Mouse (Mus musculus) limb, embryonic 12.5 days (tissue): ENCODE data around the gene Foxj3. TPM values are rescaled to one million over a fixed set of nuclear protein-coding genes. Genes with fewer than 3 reads are reported as not detected.

Experiments
- ATAC-seq: fragments of 200-750 bp; cut with Nextera tagmentation; 2 replicates; pipeline ENCODE4 v1.8.0; 2017; ENCODE audit warnings: low read depth, moderate TSS enrichment; ENCODE audit not compliant: insufficient number of reproducible peaks, insufficient read depth, low FRiP score, low TSS enrichment
- H3K27ac ChIP-seq: fragments of 300-500 bp; sonication (generic); 2 replicates; pipeline ENCODE4 v1.5.1; 2016; ENCODE audit warnings: mild to moderate bottlenecking, moderate library complexity
- H3K27me3 ChIP-seq: fragments of 300-500 bp; sonication (generic); 2 replicates; pipeline ENCODE4 v1.6.1; 2016; ENCODE audit warnings: mild to moderate bottlenecking, moderate library complexity
- H3K36me3 ChIP-seq: fragments of 300-500 bp; sonication (generic); 2 replicates; pipeline ENCODE4 v1.6.1; 2016; ENCODE audit warnings: mild to moderate bottlenecking, moderate library complexity
- H3K4me1 ChIP-seq: fragments of 300-500 bp; sonication (generic); replicated peaks from 2 replicates; pipeline ENCODE4 v1.6.1; 2016
- H3K4me2 ChIP-seq: fragments of 300-500 bp; sonication (generic); 2 replicates; pipeline ENCODE4 v1.6.1; 2016; ENCODE audit warnings: mild to moderate bottlenecking, moderate library complexity
- H3K4me3 ChIP-seq: fragments of 300-500 bp; sonication (generic); replicated peaks from 2 replicates; pipeline ENCODE4 v1.5.1; 2016; ENCODE audit warnings: mild to moderate bottlenecking
- H3K9ac ChIP-seq: fragments of 300-500 bp; sonication (generic); replicated peaks from 2 replicates; pipeline ENCODE4 v1.6.1; 2016; ENCODE audit warnings: mild to moderate bottlenecking, moderate library complexity
- H3K9me3 ChIP-seq: fragments of 300-500 bp; sonication (generic); 2 replicates; pipeline ENCODE4 v1.6.1; 2016; ENCODE audit warnings: mild to moderate bottlenecking, moderate library complexity
- WGBS: fragments of 180-500 bp; shearing (Covaris S2); methylation state at CpG from one replicate; pipeline ENCODE4 v1.1.7; 2016; 5-methylcytosine and 5-hydroxymethylcytosine counted together
- polyA plus RNA-seq: library from polyadenylated mRNA; unstranded; fragments of >200 nt; fragmentation: Nextera tagmentation; extraction: Ambion mirVana; gene quantifications from 2 replicates; pipeline ENCODE4 v1.2.1, GENCODE M21; 2016

Foxj3 gene
- polyA plus RNA-seq, 1 experiment from 2014 or later: 27.9 TPM

DNA sequence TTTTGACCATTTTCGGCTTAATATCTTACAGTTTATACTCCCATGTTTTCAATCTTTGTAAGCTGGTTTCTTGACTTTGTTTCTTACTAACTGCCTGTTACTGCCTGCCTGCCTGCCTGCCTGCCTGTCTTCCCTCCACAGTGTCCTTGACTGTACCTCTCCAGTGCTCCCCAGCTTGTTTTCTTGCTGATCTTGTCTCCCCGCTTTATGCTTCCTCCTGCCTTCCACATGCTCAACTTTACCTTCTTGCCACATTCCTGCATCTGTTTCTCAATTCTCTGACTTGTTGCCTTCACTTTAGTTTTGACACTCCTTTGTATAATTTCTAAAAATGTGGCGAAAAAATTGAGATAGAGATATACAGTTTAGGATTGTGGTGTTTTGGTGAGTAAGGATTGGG lies 35.9 kb downstream of the Foxj3 start:
- 89% methylated on average over 3 of the region's 3 CpGs for WGBS
- peaks cover 32% of the 10 kb centered on the region for H3K36me3 ChIP-seq
- no peaks in the 10 kb centered on the region for H3K4me1 ChIP-seq
- H3K27me3 ChIP-seq: no peaks in the 10 kb centered on the region
- H3K9ac ChIP-seq: no peak overlapping the region
- no peak overlapping the region for H3K4me3 ChIP-seq
- H3K4me2 ChIP-seq: no peak overlapping the region
- no peak for ATAC-seq
- no peaks in the 10 kb centered on the region for H3K9me3 ChIP-seq
- H3K27ac ChIP-seq: no peak overlapping the region

GRCm38 (mm10) chr4:119574504-119574903 lies 37.7 kb downstream of the Foxj3 start:
- Histone ChIP-seq H3K27me3 (no peaks in the 10 kb centered on the region), H3K4me2 (no peak overlapping the region), H3K27ac (no peak overlapping the region), H3K4me3 (no peak overlapping the region), H3K9ac (no peak overlapping the region), H3K9me3 (no peaks in the 10 kb centered on the region), H3K36me3 (peaks cover 36% of the 10 kb centered on the region), H3K4me1 (no peaks in the 10 kb centered on the region)
- 81% methylated on average over 2 of the region's 2 CpGs for WGBS
- ATAC-seq: no peak

DNA sequence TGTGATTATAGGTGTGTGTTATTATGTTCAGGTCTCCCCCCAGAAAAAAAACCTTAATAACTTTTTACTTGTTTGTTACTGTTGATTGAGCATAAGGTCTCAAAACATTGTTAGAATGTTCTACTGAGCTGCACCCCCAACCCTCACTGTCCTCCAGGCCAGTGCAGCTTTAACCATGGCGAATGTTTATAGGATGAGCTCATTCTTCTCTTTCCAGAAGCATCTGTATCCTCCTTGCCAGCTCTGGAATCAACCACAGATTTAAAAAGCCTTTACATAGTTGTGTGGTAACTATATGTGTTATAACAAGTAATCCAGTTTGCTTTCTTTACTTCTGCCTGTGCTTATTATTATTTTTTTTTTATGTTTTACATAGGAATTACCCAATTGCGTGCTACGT lies 38.7 kb downstream of the Foxj3 start:
- H3K4me1 ChIP-seq: no peaks in the 10 kb centered on the region
- 95% methylated on average over 3 of the region's 3 CpGs for WGBS
- H3K36me3 ChIP-seq: peaks cover 36% of the 10 kb centered on the region
- H3K4me3 ChIP-seq: no peak overlapping the region
- no peak overlapping the region for H3K4me2 ChIP-seq
- no peak overlapping the region for H3K9ac ChIP-seq
- ATAC-seq: no peak
- H3K27ac ChIP-seq: no peak overlapping the region
- no peaks in the 10 kb centered on the region for H3K9me3 ChIP-seq
- H3K27me3 ChIP-seq: no peaks in the 10 kb centered on the region

DNA sequence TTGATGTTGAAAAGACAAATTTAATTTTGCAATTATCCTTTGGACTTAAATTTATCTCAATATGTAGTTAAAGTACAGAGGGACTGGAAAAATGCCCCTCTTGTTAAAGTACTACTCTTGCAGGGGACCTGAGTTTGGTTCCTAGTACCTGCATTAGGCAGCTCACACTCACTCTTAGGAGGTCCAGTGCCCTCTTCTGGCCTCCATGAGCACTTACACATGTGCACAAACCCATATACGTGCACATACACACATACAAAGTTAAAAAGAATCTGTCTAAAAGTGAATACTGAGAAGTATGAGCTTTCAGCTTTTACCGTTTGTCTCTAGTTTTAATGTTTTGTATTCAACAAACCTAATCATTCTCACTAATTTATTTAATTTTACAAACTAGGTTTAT lies 51.2 kb downstream of the Foxj3 start:
- no peak overlapping the region for H3K9ac ChIP-seq
- no peak for ATAC-seq
- no peaks in the 10 kb centered on the region for H3K27me3 ChIP-seq
- H3K27ac ChIP-seq: no peak overlapping the region
- 90% methylated on average over 2 of the region's 2 CpGs for WGBS
- H3K4me3 ChIP-seq: no peak overlapping the region
- no peaks in the 10 kb centered on the region for H3K4me1 ChIP-seq
- H3K4me2 ChIP-seq: no peak overlapping the region
- H3K9me3 ChIP-seq: 0 out of 2 replicates have a peak, but pooled peaks cover 4% of the 10 kb centered on the region
- peaks cover 24% of the 10 kb centered on the region for H3K36me3 ChIP-seq

DNA sequence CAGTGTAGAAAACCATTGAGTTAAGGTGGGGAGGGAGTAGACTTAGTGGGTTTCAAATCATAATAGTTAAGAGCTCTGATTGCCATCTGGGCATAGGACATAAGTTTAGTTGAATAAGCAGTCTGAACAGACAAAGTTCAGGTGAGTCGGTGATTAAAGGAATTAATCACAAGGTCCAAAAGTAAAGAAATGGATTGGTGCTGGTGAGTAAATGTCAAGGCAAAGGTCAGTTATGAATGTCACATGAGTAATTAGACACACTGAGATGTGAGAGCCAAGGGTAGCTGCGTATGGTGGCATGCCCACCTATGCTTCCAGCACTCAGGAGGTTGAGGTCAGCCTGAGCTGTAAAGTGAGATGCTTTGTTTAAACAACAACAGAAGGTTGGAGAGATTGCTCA lies 52.6 kb downstream of the Foxj3 start:
- no peak overlapping the region for H3K27ac ChIP-seq
- H3K4me2 ChIP-seq: no peak overlapping the region
- no peak for ATAC-seq
- H3K9ac ChIP-seq: no peak overlapping the region
- H3K27me3 ChIP-seq: no peaks in the 10 kb centered on the region
- H3K36me3 ChIP-seq: peaks cover 24% of the 10 kb centered on the region
- 89% methylated on average over 2 of the region's 2 CpGs for WGBS
- H3K9me3 ChIP-seq: 0 out of 2 replicates have a peak, but pooled peaks cover 4% of the 10 kb centered on the region
- H3K4me3 ChIP-seq: no peak overlapping the region
- no peaks in the 10 kb centered on the region for H3K4me1 ChIP-seq

- 86% methylated on average over 1 of the region's 1 CpGs for WGBS
These were observed 53.2 kb downstream of the Foxj3 start for GRCm38 (mm10) chr4:119590027-119590426.

GRCm38 (mm10) chr4:119592479-119592878 lies 55.7 kb downstream of the Foxj3 start:
- Histone ChIP-seq H3K27ac (no peak overlapping the region), H3K4me2 (no peak overlapping the region), H3K27me3 (no peaks in the 10 kb centered on the region), H3K9me3 (no peaks in the 10 kb centered on the region), H3K4me3 (no peak overlapping the region), H3K4me1 (no peaks in the 10 kb centered on the region), H3K9ac (no peak overlapping the region), H3K36me3 (peaks cover 6% of the 10 kb centered on the region)
- no peak for ATAC-seq
- WGBS: 76% methylated on average over 3 of the region's 3 CpGs

More at GRCm38 (mm10) chr4:119590027-119590426, 53.2 kb downstream of the Foxj3 start:
- Histone ChIP-seq H3K27me3 (no peaks in the 10 kb centered on the region), H3K9ac (no peak overlapping the region), H3K36me3 (peaks cover 24% of the 10 kb centered on the region), H3K27ac (no peak overlapping the region), H3K4me1 (no peaks in the 10 kb centered on the region), H3K4me3 (no peak overlapping the region), H3K9me3 (0 out of 2 replicates have a peak, but pooled peaks cover 4% of the 10 kb centered on the region), H3K4me2 (no peak overlapping the region)
- no peak for ATAC-seq

DNA sequence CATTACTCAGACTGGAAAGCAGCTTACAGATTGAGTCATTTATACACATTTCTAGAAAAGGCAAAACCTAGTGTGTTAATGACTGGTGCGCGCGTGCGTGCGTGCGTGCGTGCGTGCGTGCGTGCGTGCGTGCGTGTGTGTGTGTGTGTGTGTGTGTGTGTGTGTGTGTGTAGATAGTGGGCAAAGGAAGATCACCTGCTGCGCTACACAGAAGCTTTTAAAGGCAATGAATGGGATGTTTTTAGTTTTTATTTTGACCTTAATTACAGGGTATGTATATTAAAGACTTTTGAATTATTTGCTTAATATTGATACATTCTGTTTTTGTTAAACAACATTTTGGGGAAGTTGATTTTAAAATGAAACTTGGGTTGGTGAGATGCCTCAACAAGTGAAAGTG lies 57.5 kb downstream of the Foxj3 start:
- no peak for ATAC-seq
- Histone ChIP-seq H3K9ac (no peak overlapping the region), H3K9me3 (no peaks in the 10 kb centered on the region), H3K27ac (no peak overlapping the region), H3K36me3 (no peaks in the 10 kb centered on the region), H3K4me1 (no peaks in the 10 kb centered on the region), H3K4me3 (no peak overlapping the region), H3K4me2 (no peak overlapping the region), H3K27me3 (no peaks in the 10 kb centered on the region)
- WGBS: 94% methylated on average over 14 of the region's 14 CpGs

- no peak for ATAC-seq
- no peak overlapping the region for H3K9ac ChIP-seq
- no peaks in the 10 kb centered on the region for H3K9me3 ChIP-seq
- no peak overlapping the region for H3K4me3 ChIP-seq
- no peak overlapping the region for H3K27ac ChIP-seq
- WGBS: 73% methylated on average over 1 of the region's 1 CpGs
- H3K27me3 ChIP-seq: no peaks in the 10 kb centered on the region
- H3K4me1 ChIP-seq: no peaks in the 10 kb centered on the region
- H3K36me3 ChIP-seq: peaks cover 18% of the 10 kb centered on the region
- H3K4me2 ChIP-seq: no peak overlapping the region
These were observed 62.8 kb downstream of the Foxj3 start for GRCm38 (mm10) chr4:119599605-119600004.

- H3K4me2 ChIP-seq: no peak overlapping the region
- no peaks in the 10 kb centered on the region for H3K4me1 ChIP-seq
- H3K36me3 ChIP-seq: peaks cover 18% of the 10 kb centered on the region
- no peak overlapping the region for H3K27ac ChIP-seq
- no peak overlapping the region for H3K9ac ChIP-seq
- WGBS: 85% methylated on average over 1 of the region's 1 CpGs
- no peak for ATAC-seq
- 0 out of 2 replicates have a peak, but pooled peaks cover 5% of the 10 kb centered on the region for H3K9me3 ChIP-seq
- H3K27me3 ChIP-seq: no peaks in the 10 kb centered on the region
- no peak overlapping the region for H3K4me3 ChIP-seq
These were observed 72.7 kb downstream of the Foxj3 start for GRCm38 (mm10) chr4:119609488-119609887.

DNA sequence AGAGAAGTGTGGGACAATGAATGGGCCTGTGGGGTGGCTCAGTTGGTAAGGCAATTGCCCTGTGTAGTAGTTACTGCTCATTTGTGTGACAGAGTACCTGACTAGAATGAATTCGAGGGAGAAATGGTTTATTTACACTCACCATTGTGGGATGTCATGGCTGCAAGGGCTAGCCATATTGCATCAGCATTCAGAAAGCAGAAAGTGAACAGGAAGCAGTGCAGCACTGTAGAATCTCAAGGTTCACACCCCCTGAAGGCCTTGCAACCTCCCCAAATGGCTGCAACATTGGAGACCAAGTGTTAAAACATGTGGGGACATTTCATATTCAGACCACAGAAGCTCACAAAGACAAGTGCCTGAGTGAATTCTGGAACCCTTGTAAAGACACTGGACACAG lies 77.3 kb downstream of the Foxj3 start:
- WGBS: 79% methylated on average over 1 of the region's 1 CpGs
- ATAC-seq: no peak
- peaks cover 16% of the 10 kb centered on the region; the same call in 1 of the 2 replicates for H3K36me3 ChIP-seq

DNA sequence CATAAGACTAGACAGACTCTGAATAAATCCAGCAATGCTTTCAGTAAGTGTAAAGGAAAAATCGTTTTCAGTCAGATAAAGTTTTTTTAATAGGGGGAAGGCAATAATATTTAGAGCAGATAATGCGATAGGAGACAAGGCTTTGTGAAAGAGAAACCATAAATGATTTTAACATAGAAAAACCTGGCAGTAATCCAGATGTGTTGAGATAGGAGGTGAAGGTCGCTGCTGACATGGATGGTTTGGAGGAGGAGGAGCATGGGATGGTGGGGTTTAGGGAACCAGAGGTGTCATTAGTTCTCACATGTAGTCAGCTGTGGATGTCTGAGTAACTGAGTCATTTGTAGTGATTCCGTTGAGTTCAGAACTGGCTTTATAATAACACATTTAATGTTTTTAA lies 77.9 kb downstream of the Foxj3 start:
- Histone ChIP-seq H3K9me3 (no peaks in the 10 kb centered on the region), H3K4me3 (no peak overlapping the region), H3K27ac (no peak overlapping the region), H3K4me2 (no peak overlapping the region), H3K36me3 (peaks cover 19% of the 10 kb centered on the region; the same call in 1 of the 2 replicates), H3K9ac (no peak overlapping the region), H3K27me3 (no peaks in the 10 kb centered on the region), H3K4me1 (peaks cover 13% of the 10 kb centered on the region)
- WGBS: 84% methylated on average over 4 of the region's 4 CpGs
- no peak for ATAC-seq

More for the DNA sequence above, 77.3 kb downstream of the Foxj3 start:
- peaks cover 8% of the 10 kb centered on the region for H3K4me1 ChIP-seq
- no peak overlapping the region for H3K4me2 ChIP-seq
- H3K9ac ChIP-seq: no peak overlapping the region
- H3K27ac ChIP-seq: no peak overlapping the region
- no peaks in the 10 kb centered on the region for H3K27me3 ChIP-seq
- H3K4me3 ChIP-seq: no peak overlapping the region
- H3K9me3 ChIP-seq: no peaks in the 10 kb centered on the region
